Mouse (Mus musculus): ENCODE results near the gene Lss. TPM values are rescaled to one million over a fixed set of nuclear protein-coding genes. Genes with fewer than 3 reads are reported as not detected.

Lss gene
- 10 to 100 TPM; 19.0 to 19.3 TPM for total RNA-seq (2021)
- long read RNA-seq, experiment 1, full-length matches to known transcripts = 8 of 13 reads
- long read RNA-seq, experiment 1, partial matches to known transcripts = 2 of 13 reads
- long read RNA-seq, experiment 1, other reads (novel, unspliced or antisense) = 3 of 13 reads
- long read RNA-seq, experiment 2, full-length matches to known transcripts = 6 of 11 reads
- long read RNA-seq, experiment 2, partial matches to known transcripts = 1 of 11 reads
- long read RNA-seq, experiment 2, other reads (novel, unspliced or antisense) = 4 of 11 reads

DNA sequence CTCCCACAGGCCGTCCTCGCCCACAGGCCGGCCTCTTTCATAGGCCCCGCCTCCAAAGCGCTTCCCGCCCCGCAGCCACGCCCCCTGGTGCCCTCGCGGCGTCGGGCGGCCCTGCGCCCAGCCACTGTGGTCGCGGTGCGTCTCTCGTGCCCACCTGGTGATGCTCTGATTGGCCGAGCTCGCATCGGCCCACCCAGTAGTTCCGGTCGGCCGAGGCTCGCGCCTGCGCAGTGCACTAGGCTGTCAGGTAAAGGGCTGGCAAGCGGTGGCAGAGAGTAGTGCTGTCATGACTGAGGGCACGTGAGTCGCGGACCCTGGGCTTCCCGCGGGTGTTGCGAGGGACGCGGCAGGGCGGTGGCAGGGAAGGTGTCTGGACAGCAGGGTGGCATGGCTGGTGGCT is at the start of gene Lss:
Lss (plus strand) TSS at position 214 of the 400 bp plus-strand sequence.
- peak; percentile 89 to 93 for DNase-seq (ENCODE audit: low spot score in 2 of 2)

DNA sequence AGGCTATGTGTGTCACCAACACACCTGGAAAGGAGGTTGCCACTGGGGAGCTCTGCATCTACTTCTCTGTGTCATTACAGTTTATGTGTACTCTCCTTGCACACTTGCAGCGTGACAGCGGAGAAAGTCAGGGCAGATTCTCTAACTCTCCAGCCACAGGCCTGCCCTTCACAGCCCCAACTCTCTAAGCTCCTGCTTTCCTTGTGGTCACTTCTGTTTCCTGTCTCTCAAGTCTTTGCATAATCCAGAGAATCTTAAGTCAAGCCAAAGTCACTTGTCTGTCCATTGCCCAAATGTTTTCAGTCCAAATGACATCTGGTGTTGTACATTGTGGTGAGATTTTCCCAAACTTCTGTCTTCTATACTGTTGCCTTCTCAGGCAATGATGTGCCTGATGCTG is 45.1 kb upstream of the Lss start:
- DNase-seq (ENCODE audit: low spot score in 2 of 2) = no peak

DNA sequence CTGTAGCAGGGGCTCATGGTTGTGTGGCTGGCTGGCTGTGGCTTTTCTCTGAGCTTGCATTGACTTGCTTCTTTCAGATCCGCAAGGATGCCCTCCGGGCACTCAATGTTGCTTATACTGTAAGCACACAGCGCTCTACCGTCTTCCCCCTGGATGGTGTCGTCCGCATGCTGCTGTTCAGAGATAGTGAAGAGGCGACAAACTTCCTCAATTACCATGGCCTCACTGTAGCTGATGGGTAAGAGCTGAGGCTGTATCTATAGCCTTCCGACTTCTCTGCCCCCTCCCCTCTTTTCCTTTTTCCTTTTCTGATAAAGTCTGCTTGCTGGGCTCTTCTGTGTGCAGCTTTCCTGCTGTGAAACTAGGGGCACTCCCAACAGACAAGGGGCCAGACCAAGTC is 43.1 kb upstream of the Lss start:
- no peak for DNase-seq (ENCODE audit: low spot score in 2 of 2)

DNA sequence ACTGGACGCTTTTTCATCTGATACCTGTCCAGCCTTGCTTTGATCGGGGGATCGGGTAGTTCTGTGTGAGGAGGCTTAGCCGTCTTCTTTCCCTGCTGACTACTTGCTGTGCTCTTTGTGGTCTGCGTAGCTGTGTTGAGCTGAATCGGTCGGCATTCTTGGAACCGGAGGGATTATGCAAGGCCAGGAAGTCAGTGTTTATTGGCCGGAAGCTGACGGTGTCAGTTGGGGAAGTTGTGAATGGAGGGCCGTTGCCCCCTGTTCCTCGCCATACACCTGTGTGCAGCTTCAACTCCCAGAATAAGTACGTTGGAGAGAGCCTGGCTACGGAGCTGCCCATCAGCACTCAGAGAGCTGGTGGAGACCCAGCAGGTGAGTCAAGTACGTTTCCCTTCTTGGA is 42.2 kb upstream of the Lss start:
- no peak for DNase-seq (ENCODE audit: low spot score in 2 of 2)

DNA sequence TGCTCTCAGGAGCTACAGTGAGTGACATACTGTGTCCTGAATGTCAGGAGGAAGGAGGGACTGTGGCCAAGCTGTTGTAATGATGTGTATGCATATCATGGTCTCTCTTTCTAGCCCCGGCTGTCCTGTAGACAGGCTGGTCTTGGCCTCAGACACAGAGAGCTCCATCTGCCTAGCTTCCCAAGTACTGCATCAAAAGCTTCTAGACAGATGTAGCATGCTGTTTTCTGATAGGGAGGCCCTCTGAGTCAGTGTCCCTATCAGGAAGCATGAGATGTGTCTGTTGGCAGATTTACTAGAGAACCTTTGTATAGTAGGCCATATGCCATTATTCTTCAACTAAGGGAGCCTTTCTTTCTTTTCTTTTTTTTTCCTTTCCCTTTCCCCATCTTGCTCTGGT is 37.9 kb upstream of the Lss start:
- DNase-seq (ENCODE audit: low spot score in 2 of 2) = no peak

DNA sequence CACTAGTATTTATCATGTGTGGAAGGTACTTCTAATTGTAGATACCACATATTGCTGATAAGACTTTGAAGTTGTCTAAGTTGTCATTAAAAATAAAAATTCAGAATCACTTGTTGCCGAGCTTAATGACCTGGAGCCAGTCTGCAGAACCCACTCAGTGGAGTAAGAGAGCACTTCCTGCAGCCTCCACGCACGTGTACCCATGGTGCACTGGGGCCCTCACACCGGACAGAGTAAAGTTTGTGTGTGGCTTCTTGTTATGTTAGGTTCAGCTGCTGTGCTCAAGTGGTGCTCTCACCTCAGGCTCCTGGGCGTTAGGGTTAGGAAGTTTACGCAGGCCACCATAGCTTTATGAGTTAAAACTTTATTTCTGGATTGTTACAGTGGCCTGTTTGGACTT is 35.9 kb upstream of the Lss start:
- no peak for DNase-seq (ENCODE audit: low spot score in 2 of 2)

DNA sequence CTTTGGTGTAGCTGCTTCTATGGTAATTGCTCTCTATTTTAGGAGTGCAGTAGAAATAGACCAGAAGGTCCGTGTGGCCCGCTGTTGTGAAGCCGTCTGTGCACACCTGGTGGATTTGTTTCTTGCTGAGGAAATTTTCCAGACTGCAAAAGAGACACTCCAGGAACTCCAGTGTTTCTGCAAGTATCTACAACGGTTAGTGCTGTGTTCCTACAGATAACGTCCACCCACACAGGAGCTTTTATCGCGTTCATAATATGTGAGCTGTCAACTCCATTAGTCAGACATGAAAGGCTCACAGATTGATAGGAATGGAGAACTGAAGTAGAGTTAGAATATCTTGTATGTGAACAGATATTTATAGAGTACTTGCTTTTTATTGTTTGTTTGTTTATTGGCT is 35.0 kb upstream of the Lss start:
- DNase-seq (ENCODE audit: low spot score in 2 of 2) = no peak

DNA sequence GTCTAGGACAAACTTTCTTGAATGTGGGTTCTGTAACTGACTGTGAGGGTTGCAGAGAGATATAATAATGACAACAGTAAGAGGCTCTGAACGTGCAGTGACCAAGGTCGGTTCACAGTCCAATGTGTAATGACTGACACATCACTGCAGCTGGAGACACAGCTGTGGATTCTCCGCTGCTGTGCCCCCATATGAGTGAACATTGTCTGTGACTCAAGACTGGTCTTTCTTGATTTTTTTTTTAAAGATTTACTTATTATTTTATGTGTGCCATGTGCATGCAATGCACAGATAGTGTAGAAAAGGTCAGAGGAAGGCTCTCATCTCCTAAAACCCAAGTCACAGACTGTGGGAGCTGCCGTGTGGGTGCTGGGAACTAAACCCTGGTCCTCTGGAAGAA is 33.9 kb upstream of the Lss start:
- no peak for DNase-seq (ENCODE audit: low spot score in 2 of 2)

DNA sequence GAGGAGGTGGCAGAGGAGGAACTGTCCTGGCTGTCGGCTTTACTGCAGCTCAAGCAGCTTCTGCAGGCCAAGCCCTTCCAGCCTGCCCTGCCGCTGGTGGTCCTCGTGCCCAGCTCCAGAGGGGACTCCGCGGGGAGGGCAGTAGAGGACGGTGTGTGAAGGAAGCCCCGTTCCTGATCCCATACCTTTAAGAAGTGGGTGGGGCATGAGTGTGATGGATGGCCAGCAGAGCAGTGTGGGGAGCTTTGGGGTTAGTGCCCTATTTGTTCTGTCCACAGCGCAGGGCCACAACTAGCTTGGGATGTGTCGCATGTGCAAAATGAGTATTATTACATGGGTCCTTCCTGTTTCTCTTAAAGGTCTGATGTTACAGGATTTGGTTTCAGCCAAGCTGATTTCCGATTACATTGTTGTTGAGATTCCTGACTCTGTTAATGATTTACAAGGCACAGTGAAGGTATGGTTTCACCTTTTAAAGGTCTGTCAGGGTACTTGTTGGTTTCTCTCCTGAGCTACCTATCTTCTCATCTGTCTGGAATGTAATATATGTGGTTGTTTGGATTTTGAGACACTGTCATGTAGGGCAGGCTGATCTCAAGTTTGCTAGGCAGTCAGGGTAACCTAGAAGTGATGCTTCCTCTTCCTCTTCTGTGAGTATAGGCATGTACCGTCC is 27.0 kb upstream of the Lss start:
- DNase-seq (ENCODE audit: low spot score in 2 of 2) = no peak

DNA sequence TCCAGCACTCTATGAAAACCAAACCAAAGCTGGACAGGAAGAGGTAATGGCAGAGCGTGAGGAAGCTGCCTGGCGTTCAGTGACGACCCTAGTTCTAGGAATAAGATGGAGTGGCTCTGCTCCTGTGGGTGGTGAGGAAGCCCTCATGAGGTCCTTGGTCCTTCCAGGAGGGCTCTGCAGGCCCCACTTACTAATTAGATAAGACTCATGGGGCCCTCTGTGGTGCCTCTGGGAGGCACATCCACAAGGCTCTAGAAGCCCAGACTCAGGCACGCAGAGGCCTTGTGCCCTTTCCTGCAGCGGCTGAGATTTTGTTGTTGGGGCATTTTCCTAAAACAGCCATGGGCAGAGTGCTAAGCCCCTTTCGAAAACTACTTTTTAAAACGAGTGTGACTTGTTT is 25.5 kb upstream of the Lss start:
- DNase-seq (ENCODE audit: low spot score in 2 of 2) = no peak

DNA sequence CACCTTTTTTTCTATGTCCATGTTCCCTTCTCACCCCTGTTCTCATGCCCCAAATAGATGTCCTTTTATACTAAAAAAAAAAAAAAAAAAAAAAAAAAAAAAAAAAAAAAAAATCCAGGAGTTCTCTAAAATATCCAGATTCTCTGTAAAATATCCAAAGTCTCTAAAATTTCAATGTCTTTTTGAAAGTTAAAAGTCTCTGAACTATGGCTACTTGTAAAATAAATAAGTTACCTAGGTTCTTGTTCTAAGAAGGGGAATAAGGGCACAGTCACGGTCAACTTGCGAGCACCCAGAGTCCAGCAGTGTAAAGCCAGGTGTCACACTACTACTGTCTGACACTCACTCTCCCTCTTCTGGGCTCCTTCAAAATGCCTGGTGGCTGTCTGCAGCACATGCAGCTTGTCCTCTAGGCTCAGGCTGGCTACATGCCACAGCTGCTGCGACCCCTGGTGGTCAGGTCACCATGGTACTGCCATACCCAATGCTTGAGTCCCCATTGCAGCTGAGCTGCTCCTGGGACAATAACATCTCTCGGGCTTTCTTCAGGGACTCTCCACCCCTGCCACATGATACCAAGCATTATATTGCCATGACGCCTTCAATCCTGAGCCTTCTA is 18.3 kb upstream of the Lss start:
- peak; percentile 77 to 87 for DNase-seq (ENCODE audit: low spot score in 2 of 2)

DNA sequence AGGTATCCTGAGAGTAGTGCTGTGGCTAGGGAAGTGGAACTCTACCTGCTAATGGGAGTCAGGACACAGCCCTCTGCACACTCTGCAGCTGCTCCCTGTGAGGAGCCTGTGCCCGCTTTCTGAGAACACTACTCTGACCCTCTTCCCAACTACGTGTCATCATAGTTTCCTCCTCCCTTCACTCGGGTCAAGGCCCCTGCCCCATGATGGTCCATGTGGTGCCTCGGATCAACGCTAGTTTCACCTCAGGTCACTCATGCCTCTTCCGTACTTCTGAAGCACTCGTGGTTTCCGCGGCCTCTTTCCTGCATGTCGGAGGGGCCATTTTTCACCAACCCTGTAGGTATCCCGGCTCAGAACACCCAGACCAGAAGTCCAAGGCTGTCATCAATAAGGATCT is 466 bp upstream of the Lss start:
- DNase-seq (ENCODE audit: low spot score in 2 of 2) = no peak

DNA sequence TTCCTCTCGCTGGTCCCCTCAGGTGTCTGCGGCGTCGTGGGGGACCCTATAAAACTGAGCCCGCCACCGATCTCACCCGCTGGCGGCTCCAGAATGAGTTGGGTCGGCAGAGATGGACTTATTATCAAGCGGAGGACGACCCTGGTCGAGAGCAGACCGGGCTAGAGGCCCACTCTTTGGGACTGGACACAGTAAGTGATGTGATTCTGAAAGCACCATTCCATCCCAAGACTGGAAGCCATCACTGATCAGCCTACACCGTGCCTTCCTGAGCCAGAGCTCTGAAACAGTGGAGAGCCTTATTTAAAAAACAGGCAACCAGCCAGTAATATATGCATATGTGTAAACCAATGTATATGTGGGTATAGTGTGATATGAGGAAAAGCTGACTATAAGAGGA is 440 bp downstream of the Lss start:
- no peak for DNase-seq (ENCODE audit: low spot score in 2 of 2)

DNA sequence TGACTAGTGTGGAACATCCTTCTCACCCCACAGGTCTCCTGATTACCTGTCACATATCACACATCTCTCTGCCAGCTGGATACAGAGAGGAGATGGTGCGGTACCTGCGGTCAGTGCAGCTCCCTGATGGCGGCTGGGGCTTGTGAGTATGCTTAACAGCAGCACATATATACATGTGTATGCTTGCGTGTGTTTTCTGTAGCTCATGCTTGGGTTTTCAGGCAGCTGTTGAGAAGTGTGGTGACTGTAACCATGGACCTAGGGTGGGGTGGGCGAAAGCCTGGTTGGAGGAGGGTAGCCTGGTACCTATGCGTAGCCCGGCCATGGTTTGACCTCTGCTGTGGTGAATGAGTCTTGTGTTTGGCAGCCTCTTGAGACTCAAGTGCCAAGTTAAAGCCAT is 4.1 kb downstream of the Lss start:
- no peak for DNase-seq (ENCODE audit: low spot score in 2 of 2)

DNA sequence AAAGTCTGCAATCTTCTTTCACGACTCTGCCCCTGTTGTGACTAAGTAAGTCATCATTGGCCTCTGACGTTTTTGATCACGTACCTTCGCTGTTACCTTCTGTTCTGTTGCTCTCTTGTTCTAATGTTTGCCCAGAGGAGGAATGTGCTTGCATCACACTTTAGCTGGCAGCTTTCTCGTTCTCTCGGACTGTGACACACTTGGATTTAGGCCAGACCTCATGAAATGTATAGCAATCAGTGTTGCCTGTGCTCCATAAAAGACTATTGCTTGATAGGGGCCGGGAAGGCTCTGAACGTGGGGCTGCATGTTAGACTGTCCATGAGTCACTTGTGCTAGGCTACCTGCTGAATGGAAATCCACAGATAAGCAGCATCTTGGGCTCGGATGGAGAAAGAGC is 6.2 kb downstream of the Lss start:
- DNase-seq (ENCODE audit: low spot score in 2 of 2) = no peak

DNA sequence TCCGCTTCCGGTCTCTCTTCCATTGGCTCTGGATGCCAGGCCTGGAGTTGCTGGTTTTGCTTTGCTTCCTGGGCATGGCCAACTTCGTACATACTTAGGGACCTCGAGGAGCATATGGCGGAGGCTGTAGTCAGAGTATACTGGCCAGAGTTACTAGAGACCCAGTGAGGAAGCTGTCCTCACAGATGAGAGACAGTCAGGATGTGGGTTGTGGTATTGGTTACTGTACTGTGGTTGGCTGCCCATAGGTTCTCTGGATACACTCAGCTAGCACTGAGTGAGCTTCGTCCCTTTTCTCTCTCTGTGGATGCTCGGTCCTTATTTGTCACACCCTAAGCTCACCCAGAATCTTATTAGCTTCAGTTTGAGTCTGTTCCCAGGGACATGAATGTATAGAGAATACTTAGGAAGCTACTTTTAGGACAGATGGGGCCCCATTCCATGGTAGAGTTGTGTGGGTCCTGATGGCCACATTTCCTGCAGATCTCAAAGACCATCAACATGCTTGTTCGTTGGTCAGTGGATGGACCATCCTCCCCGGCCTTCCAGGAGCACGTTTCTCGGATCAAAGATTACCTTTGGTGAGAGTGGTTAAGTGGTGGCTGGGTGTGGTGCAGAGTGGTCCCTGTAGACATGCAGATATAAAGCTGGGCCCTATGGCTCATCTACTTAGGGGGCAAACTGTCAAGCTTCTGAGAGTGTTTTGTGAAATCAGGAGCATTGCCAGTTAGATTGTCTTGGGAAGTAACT is 10.1 kb downstream of the Lss start:
- DNase-seq (ENCODE audit: low spot score in 2 of 2) = no peak

DNA sequence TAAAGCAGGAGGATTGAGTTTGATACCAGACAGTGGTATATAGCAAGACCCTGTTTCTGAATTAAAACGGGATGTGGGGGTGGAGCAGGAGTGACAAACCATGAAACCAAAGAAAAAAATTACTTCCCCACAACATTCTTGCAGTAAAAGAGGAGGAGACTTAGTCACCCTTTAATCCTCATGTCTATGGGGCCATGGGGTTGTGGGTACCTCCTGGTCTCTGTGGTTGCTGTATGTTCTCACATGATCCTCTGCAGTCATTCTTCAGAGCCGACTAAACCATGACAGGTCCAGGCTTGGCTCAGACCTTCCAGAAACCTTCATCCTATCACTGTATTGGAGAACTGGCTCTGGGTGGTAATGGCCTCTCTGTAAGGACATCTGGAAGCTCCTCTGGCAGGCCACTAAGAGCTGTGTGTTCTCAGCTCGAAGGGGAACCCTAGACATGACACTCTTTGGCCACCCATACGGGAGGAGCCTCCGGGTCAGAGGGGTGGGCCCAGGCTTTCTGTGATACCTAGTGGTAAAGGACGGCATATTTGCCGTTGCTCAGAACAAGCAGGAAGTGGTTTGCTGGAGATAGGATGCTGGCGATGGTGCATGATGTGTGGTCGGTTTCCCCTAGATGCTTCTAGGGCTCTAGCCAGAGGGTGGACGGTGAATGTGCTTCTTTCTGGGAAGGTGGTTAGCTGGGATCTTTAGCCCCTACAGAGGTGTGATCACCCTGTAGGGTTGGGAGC is 11.4 kb downstream of the Lss start:
- no peak for DNase-seq (ENCODE audit: low spot score in 2 of 2)

DNA sequence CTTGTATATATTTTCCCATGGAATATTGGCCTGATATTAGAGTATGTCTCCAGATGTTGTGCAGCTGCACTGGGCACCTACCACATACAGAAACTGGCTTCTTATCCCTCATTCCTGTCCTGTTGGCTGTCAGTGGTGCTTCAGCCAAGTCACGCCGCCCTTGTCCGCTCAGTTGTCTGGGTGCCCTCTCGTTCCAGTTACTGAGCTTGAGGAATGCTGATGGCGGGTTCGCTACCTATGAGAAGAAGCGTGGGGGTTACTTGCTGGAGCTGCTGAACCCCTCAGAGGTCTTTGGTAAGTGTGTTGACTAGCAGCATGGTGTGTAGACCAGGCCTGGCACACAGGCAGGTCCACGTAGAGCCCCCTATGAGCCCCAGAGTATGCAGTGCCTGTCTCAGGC is 15.2 kb downstream of the Lss start:
- DNase-seq (ENCODE audit: low spot score in 2 of 2) = no peak

DNA sequence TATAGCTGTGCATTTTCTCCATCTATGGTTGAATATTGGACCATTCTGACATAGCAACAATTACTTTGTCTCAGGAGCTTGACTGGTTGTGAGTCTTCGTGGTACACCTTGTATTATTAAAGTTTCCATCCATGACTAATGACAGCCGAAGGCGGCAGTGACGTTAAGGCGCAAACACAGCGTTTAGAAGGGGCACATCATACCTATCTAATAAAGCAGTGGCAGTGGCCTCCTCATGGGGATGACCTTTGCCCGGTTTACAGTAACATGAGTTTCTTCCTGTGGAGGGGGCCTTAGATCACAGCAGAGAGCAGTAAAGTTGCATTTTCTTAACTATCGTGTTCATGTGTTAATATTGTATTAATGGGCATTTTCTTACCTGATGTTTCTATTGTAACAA is 16.8 kb downstream of the Lss start:
- DNase-seq (ENCODE audit: low spot score in 2 of 2) = no peak

DNA sequence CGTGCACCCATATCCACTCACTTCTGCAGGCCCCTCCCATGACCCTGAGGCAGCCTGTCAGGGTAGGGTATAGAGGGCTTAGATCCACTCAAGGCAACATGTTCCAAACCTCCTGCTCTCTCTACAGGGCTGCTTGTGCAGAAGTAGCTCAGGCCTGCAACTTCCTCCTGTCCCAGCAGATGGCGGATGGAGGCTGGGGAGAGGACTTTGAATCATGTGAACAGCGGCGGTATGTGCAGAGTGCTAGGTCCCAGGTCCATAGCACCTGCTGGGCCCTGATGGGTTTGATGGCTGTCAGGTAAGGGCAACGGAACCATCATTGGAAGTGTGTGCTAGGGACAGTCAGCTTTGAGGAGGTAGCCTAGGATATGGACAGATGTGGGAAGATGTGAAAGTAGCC is 19.1 kb downstream of the Lss start:
- DNase-seq (ENCODE audit: low spot score in 2 of 2) = no peak

DNA sequence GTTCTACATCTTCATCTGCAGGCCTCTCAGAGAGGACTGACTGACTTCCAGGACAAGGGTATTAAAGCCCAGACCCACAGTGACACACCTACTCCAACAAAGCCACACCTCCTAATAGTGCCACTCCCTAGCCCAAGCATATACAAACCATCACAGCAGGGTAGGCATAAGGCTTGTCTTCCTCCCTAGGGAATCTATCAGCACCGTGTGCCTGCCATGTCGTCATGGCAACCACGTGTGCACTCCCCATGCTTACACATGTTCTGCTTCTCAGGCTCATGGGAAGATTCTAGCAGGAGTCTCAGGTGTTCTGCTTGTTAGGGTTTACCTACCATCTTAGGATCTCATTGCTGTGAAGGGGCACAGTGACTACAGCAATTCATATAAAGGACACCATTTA is 20.2 kb downstream of the Lss start:
- DNase-seq (ENCODE audit: low spot score in 2 of 2) = no peak

All from gastrocnemius, postnatal 4 days (tissue).